Mouse (Mus musculus) embryonic fibroblast, embryonic 13.5 days (primary cell): ENCODE data around the gene Lexm.

Source experiments
- CTCF ChIP-seq: IDR thresholded peaks from 2 replicates; pipeline ENCODE4 v1.5.1; 2011; ENCODE audit warnings: mild to moderate bottlenecking, control low read depth, low read length, moderate library complexity, borderline replicate concordance; ENCODE audit not compliant: insufficient read depth
- POLR2A ChIP-seq: IDR thresholded peaks from 2 replicates; pipeline ENCODE4 v1.6.1; 2011; ENCODE audit warnings: low read depth, mild to moderate bottlenecking, control low read depth, low read length, moderate library complexity

DNA sequence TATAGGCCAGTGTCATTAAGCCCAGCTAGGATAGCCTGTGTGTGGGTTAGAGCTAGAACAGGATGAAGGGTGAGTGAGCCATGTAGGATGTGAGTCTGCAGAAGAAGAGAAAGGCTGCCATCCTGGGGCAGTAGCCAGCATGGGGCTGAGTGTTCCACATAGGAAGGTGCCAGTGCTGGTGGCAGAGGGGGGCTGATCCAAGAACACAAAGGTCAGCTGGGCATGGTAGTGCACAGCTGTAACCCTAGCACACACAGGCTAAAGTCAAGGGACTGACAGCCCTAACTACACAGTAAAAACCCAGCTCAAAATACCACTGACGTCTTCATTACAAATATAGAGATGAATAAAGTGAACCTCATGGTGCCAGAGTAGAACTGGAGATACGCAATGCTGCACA lies 49.5 kb upstream of the Lexm start:
- TF ChIP-seq CTCF (no peak), POLR2A (no peak)
